Mouse (Mus musculus): ENCODE results near the gene Abcd2.

DNA sequence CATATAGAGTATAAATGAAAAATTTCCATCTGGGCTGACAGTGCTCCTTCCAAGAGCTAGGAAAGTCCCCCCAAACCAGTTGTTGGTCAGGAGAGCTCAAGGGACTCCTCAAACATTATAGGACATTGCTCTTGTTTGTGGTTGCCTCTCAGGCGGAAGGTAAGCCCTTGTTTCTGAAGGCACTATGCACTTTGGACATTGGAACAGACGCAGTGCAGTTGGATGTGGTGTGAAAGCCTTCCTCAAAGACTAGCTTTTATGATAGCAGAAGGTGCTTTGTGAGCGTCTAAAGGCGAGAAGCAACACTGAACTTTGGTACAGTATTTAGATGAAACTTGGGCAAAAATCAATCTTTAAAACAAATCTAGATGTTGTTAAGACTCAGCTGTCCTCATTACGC lies 14.9 kb upstream of the Abcd2 start:
- TF ChIP-seq CTCF (conservative IDR thresholded peaks at IDR 0.05; ENCODE audit: low read length) = no peak
- TF ChIP-seq POU5F1 (IDR thresholded peaks at IDR 0.05; ENCODE audit: borderline replicate concordance, low read length) = no peak
